Mouse (Mus musculus) effector memory CD4-positive, alpha-beta T cell, adult 7 months (primary cell): ENCODE data around the gene Gm3488. TPM values are rescaled to one million over a fixed set of nuclear protein-coding genes. Genes with fewer than 3 reads are reported as not detected.

Experiments
- polyA plus RNA-seq: library from polyadenylated mRNA; unstranded; fragments of 100-300 nt; shearing (Covaris generic); gene quantifications from one replicate; pipeline ENCODE4 v1.2.1, GENCODE M21; 2017

Gm3488 gene
- not detected for polyA plus RNA-seq

DNA sequence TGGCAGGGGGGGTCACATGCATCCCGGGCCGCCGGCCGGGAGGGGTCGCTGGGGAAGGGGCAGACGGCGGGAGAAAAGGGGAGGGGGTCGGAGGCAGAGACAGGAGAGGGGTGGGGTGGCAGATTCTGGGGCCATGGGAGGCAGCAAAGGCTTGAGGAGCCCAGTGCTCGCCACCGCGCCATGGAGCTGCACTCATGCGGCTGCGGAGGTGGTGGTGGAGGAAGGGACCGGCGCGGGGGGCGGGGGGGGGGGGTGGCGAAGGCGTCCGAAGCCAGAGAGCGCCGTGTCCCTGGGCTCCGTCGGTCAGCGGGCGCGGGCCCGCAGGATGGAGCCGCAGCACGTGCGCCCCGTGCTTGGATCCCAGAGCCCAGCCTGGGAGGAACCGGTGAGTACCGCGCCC lies at the start of gene Gm3488:
Gene Gm3488 (plus strand): TSS at position 301 of the 400 bp plus-strand sequence.

DNA sequence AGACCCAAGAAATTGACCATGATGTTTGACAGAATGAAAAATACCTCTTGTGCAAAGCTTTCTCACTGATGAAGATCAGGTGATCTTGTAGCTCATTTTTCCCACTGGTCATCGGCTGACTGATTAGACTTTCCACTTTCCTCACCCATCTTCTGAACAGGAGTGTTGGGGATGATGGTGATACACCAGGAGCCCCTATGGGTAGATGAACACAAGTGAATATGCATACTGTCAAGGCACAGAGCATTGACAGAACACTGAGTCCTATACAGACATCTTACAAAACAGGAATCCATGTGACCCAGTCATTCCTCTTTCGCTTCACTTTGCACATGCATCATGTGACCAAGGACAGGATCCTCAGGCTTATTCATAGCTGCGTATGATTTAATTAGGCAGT lies 46.1 kb upstream of the Gm3488 start, which contains the start of gene Gm3194:
Gene Gm3194 (minus strand): TSS at position 101 of the 400 bp plus-strand sequence.

DNA sequence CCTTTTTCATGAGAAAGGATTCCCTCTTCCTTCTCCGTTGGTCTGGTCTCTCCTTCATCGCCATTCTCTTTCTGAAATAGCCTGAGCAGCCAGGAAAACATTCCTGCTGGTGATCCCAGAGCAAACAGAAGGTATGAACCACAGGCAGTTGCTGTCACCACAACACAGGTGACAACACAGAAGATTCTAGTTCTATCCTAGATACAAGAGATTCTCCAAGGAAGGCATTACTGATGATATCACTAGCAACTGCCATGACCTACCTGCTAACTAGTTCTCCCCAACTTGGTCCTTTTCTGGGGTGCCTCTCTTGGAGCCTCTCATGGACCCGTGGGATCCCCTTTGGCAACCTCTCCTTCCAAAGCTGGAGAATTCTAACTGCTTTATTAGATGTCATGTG lies 23.7 kb upstream of the Gm3488 start, which contains the start of gene Gm8246:
Gene Gm8246 (minus strand): TSS at position 101 of the 400 bp plus-strand sequence.

DNA sequence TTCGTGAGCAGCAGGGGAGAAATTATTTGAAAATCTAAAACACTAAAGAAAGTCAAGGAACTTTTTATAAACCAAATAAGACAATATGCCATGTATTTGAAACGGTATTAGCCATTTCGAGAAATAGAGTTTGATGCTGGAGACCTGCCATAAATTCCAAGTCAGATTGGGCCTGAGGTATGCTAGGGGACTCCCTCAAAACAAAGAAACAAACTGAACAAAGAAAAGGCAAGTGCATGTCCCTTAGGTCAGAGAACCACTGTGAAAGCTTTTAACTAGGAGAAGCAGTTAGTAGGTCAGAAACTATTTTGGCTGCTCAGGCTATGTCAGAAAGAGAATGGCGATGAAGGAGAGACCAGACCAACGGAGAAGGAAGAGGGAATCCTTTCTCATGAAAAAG lies 17.6 kb upstream of the Gm3488 start, which contains the start of gene Gm3187:
Gene Gm3187 (plus strand): TSS at position 301 of the 400 bp plus-strand sequence.

DNA sequence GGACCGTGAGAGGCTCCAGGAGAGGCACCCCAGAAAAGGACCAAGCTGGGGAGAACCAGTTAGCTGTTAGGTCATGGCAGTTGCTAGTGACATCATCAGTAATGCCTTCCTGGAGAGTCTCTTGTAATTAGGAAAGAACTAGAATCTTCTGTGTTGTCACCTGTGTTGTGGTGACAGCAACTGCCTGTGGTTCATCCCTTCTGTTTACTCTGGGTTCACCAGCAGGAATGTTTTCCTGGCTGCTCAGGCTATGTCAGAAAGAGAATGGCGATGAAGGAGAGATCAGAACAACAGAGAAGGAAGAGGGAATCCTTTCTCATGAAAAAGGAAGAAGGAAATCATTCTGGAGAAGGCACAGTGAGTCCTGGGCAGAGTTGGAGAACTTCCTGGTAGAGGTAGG lies 36.7 kb downstream of the Gm3488 start, which contains the start of gene Gm3532:
Gene Gm3532 (plus strand): TSS at position 301 of the 400 bp plus-strand sequence.

Other genes with a start within 250 kb of the Gm3488 start
- gene Gm3526, start 241.1 kb upstream of the Gm3488 start, polyA plus RNA-seq, result not detected
- gene Gm3542, start 166.7 kb upstream of the Gm3488 start, polyA plus RNA-seq, result not detected
- gene Gm3500, start 112.6 kb upstream of the Gm3488 start, polyA plus RNA-seq, result not detected
- not detected for gene Gm3194, start 46.2 kb upstream of the Gm3488 start, polyA plus RNA-seq
- gene Gm8246, start 23.8 kb upstream of the Gm3488 start, polyA plus RNA-seq, result not detected
- gene Gm3187, start 17.5 kb upstream of the Gm3488 start, polyA plus RNA-seq, result not detected
- not detected for gene Gm3532, start 36.8 kb downstream of the Gm3488 start, polyA plus RNA-seq
- not detected for gene Gm8265, start 131.4 kb downstream of the Gm3488 start, polyA plus RNA-seq
- gene Gm9603, start 185.8 kb downstream of the Gm3488 start, polyA plus RNA-seq, result not detected
- gene Gm3373, start 239.9 kb downstream of the Gm3488 start, polyA plus RNA-seq, result not detected